Mouse (Mus musculus): ENCODE measurements around the gene Gm10643.

Gene Gm10643

DNA sequence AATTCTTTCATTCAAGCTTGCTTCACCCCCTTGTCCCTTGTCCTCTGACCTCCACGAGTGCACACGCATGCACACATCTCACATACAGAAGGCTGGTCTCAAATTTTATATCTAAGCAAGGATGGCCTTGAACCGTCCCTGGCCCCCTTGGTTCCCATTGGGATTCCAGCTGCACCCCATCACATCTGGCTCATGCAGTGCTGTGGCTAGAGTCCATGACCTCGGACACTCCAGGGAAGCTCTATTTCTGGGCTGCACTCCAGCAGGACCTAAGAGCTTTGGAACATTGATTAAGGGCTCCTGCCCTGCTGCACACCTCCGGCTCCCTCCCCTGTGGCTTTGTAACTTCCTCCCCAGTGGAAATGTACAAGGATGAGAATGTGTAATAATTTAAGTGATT, 26.9 kb downstream of the Gm10643 start:
- no peak for DNase-seq

DNA sequence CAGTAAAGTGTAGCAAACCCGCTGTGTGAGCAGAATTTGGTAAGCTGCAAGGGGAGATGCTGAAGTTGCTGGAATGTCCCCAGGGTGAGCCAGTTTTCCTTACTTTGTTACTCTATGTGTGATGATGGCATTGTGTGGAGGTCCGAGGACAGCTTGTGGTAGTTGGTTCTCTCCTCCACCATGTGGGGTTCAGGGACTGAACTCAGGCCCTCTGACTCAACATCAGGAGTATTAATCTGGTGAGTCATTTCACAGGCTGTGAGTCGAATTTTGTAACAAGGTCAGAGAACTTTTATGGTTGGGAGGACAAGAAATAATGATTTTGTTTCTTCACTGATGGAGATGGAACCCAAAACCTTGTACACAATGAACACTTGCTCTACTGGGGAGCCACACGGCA, 32.2 kb downstream of the Gm10643 start:
- no peak for DNase-seq

DNA sequence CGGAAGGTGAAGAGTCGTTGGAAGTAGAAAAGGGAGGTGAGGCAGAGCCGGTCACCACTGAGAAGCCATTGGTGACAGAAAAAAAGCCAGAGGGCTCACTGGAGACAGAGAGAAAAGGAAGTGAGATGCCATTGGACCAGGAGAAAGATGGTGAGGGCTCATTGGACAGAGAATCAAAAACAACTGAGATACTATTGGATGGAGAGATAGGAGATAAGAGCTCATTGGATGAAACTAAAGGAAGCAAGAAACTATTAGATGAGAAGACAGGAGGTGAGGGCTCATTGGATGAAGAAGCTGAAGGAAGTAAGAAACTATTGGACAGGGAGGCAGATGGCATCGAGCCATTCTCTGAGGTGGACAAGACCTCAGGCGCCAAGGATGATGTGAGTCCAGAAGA, 35.7 kb downstream of the Gm10643 start:
- DNase-seq = no peak

DNA sequence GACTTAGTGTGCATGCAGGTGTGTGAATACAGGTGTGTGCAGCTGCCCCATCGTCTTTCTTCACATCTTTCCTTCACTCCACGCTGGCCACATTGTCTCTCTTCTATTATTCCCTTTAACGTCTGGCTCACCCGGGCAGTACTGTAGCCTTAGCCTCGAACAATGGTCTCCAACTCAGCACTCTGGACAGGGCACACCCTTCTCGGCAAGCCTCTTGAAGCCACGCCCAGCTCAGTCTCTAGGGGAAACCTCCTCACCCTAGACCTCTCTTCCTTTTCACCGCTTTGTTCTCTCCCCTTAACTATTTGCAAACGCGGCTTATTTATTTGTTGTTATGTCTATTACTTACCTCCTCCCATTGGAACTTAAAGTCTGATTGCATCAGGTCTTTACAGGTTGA, 37.5 kb downstream of the Gm10643 start:
- peak; percentile 32 for DNase-seq

DNA sequence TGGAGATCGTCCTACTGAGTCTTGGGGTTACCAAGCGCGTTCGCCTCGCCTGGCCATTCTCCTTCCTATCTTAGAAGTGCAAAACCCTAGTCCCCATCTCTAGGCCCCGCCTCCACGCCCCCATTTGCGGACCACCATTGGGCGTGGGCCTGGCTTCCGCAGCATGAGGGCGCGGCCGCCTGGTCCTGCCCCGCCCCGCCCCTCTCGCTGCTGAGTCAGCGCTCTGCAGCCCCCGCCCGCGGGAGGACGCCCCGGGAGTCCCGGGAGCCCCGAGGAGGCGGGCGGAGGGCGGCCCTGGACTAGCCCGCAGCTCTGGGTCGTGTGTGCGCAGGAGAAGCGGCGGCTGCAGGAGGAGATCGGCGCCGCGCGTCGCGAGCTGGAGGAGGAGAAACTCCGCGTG, 39.1 kb downstream of the Gm10643 start:
- peak; percentile 90 for DNase-seq

DNA sequence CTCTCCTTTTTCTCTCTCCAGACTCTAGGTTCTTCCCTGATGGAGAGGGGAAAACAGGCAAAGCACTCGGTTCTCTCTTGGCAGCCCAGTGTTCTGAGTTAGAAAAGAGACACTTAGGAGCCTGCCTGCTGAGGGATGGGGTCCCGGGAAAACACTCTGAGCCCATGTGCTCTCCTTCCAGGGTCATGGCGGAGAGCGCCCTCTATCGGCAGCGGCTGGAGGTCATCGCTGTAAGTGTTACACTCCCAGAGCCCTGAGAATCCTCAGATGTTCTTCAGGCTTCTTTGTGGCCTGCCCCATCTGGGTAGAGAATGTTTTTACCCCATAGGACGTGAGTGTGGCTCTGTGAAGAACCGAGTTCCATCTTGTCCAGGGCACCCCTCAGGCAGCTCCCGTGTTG, 40.8 kb downstream of the Gm10643 start:
- DNase-seq = peak; percentile 90

DNA sequence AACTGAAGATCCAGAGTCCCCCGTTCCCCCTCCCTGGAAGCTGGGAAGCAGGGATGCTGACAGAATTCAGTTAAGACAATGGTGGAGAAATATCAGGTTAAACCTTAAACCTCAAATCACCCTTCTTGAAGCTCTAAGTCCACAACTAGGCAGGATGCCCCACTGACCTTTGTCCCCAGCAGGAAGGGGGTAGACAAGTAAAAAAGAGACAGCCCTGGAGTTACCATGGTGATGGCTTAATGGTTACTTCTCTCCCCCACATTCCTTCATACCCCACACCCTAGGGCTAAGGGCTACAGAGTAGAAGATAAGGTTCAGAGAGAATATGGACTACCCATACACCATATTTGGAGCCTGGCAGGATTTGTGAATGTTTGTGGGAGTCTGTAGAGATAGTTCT, 41.3 kb downstream of the Gm10643 start:
- DNase-seq = no peak

DNA sequence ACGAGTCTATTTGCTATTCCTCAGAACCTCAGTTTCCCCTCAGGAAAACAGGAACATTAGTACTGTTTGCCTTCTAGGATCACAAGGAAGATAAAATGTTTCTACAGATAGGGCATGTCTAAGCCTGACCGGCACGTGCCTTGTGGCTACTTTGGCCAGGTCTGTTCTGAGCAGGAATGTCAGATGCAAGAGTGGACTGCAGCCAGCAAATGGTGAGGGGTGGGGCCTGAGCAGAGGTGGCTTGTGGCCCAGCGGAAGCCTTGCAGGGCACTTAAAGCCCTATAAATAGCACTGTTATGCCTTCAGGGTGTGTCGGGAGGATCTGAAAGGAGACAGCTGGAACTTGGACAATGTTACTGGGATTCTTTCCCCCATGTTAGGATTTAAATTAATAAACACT, 41.9 kb downstream of the Gm10643 start:
- DNase-seq = no peak

DNA sequence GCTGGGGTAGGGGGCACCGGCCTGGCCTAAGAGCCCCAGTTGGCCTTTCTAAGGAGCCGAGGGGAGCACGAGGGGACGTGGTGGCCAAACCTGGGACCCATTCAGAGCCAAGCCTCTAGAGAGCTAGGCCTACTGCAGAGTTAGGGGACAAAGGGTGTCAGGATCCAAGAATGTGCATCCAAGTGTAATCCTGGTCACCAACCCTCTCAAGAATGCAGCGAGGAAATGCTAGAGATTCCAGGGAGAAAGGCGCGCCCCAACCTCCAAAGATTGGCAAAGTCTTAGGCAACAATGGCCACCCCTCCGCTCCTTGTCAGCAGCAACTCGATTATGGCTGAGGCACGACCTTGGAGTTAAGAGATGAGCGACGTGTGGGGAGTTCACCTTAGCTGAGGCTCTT, 43.4 kb downstream of the Gm10643 start:
- no peak for DNase-seq

DNA sequence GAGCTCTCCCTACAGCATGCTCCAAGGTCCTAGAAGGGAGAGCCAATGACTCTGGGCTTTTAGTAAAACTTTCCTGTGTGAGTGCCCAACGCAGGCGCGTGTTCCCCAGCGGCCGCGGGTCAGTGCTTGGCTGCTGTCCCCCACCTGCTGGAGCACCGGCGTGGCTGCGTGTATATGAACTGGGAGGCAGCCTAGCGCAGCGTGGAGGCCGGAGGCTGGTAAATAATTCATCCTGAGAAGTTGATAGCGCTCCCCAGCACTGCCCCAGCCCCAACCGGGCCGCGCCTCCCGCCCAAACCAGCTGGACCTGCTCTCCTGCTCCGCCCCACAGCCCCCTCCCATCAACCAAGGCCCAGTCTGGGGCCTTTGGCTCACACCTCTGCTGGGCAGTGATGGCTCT, 43.8 kb downstream of the Gm10643 start, which contains the start of gene Palm3:
Gene Palm3, plus strand, starts transcription at position 376 of the 400 bp plus-strand sequence.
- no peak for DNase-seq

DNA sequence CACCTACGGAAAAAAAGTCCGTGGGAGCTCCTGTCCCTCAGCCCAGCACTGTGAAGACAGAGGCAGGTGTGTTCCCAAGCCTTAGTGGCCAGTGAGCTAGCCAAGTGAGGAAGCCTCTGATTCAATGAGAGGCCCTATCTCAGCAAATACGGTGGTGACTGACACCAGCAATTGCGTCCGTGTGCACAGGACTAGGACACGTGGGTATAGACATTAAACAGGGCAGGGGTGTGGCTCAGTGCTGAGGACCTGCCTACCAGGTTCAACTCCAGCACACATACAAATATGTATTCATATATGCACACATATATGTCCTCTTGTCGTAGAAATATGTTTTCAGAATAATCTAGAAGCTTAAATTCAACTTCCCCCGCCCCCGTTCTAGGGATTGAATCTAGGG, 45.2 kb downstream of the Gm10643 start:
- no peak for DNase-seq

DNA sequence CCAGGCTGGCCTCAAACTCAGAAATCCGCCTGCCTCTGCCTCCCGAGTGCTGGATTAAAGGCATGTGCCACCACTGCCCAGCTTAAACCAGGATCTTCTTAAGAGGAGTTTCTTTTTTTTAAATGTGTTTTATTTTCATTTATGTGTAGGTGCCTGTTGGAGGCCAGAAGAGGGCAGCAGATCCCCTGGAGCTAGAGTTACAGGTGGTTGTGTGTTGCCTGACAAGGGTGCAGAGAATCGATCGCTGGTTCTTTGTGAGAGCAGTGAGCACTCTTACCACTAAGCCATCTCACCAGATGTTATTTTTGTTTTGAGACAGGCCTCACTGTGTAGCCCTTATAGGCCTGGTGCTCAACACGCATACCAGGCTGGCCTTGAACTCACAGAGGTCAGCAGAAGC, 49.1 kb downstream of the Gm10643 start:
- DNase-seq = no peak
